Mouse (Mus musculus) E14TG2a.4 (cell line): ENCODE data around the gene Gm10487.
"Not testable (repeated sequence)": the region's sequence is repeated elsewhere in the genome, so short reads cannot be mapped to it uniquely, and the experiment has no call there.

Source experiments
- H3K27me3 ChIP-seq: 2 replicates; pipeline ENCODE4 v1.6.1; 2014; ENCODE audit warnings: low read length, control low read depth; ENCODE audit not compliant: insufficient read depth
- H3K36me3 ChIP-seq: 2 replicates; pipeline ENCODE4 v1.6.1; 2014; ENCODE audit warnings: low read length, control low read depth; ENCODE audit not compliant: insufficient read depth
- H3K4me1 ChIP-seq: replicated peaks from 2 replicates; pipeline ENCODE4 v1.6.1; 2014; ENCODE audit warnings: low read depth, low read length, control low read depth
- H3K4me3 ChIP-seq: replicated peaks from 2 replicates; pipeline ENCODE4 v1.5.1; 2014; ENCODE audit warnings: mild to moderate bottlenecking, low read length
- H3K9me3 ChIP-seq: 2 replicates; pipeline ENCODE4 v1.6.1; 2014; ENCODE audit warnings: low read length, control low read depth

Gm10487 gene

DNA sequence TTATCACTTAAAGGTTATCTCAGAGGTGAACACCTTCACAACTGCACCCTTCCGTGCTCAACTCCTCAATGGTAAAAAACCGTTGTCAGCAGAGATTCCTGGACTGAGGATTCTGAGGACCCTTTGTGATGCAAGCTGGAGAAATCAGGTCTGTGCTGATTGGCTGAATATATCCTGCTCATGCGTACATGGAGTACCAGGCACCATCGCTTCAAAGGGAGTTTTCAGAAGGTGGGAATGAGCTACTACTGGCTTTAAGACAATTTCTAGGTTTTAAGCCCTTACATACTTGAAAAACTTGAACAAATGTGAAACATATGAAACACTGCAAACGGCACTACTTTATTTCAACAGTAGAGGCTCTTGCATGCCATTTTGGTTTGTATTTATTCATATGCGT is at the start of gene Gm10487:
TSS of gene Gm10487 (minus strand) at position 101 of the 400 bp plus-strand sequence.
- not testable (repeated sequence) for H3K4me3 ChIP-seq, H3K36me3 ChIP-seq, H3K4me1 ChIP-seq, H3K9me3 ChIP-seq, H3K27me3 ChIP-seq
